23 mouse cellular contexts compared by ENCODE assay signal in genomic region chr16:10377286-10377685, GRCm38 (mm10). TPM values are rescaled to one million over a fixed set of nuclear protein-coding genes. Genes with fewer than 3 reads are reported as not detected.
DNase-seq lines count a peak whose midpoint lies in the region; ATAC-seq and TF ChIP-seq lines count a peak whose summit lies in the region.
"Had no signal": no experiment of that assay in that cellular context is flagged by ENCODE, and none has a peak within 500 bp of the region (broad histone marks: within the 10 kb centered on the region; RNA-seq: fewer than 3 reads in every experiment).

No protein-coding gene starts in this region.

- H3K9ac ChIP-seq in forebrain, embryonic 14.5 days (ENCODE audit: low read length) = no peak overlapping the region
- H3K9ac ChIP-seq in forebrain, embryonic 13.5 days = no peak overlapping the region
- no peak overlapping the region for H3K9ac ChIP-seq in embryonic facial prominence, embryonic 15.5 days
- H3K9ac ChIP-seq: forebrain, embryonic 12.5 days had no signal

- DNase-seq in forebrain, embryonic 14.5 days (ENCODE audit: low spot score) = no peak
- no peak for DNase-seq in layer of hippocampus, adult 2 months (ENCODE audit: low spot score in 2 of 2)
- no peak for DNase-seq in layer of hippocampus, postnatal 25 days (ENCODE audit: extremely low spot score in 1 of 2, low spot score in 1 of 2)
- DNase-seq in ZHBTc4 (ENCODE audit: low read depth, low spot score) = peak; percentile 58
- DNase-seq in gastrocnemius, adult 18-20 months (ENCODE audit: low spot score) = no peak
- no peak for DNase-seq in natural killer cell, adult 2 months (ENCODE audit: low spot score in 2 of 2)
- DNase-seq: adrenal gland, adult 8-10 months; adrenal gland, postnatal 14 days; adrenal gland, postnatal 36 days; cerebellum, adult 11-12 months; cerebellum, adult 2 months; cerebellum, adult 9-10 months; cerebellum, postnatal 10 days; cerebellum, postnatal 25 days had no signal

- H3K4me1 ChIP-seq in forebrain, embryonic 14.5 days (ENCODE audit: control insufficient read depth, insufficient read depth, low read length) = no peaks in the 10 kb centered on the region; the same call in 1 of the 2 replicates
- peaks cover 11% of the 10 kb centered on the region for H3K4me1 ChIP-seq in forebrain, embryonic 13.5 days
- H3K4me1 ChIP-seq in embryonic facial prominence, embryonic 15.5 days = peaks cover 31% of the 10 kb centered on the region

- 73% methylated on average over 1 of the region's 1 CpGs for WGBS in forebrain, embryonic 14.5 days
- 68% methylated on average over 1 of the region's 1 CpGs for WGBS in forebrain, embryonic 13.5 days
- 43% methylated on average over 1 of the region's 1 CpGs for WGBS in embryonic facial prominence, embryonic 15.5 days

- no peaks in the 10 kb centered on the region for H3K36me3 ChIP-seq in forebrain, embryonic 14.5 days (ENCODE audit: control insufficient read depth, insufficient read depth, low read length)
- H3K36me3 ChIP-seq in forebrain, embryonic 13.5 days (ENCODE audit: poor library complexity, severe bottlenecking) = no peaks in the 10 kb centered on the region
- H3K36me3 ChIP-seq in embryonic facial prominence, embryonic 15.5 days = no peaks in the 10 kb centered on the region
- H3K36me3 ChIP-seq: forebrain, embryonic 10.5 days; forebrain, embryonic 12.5 days had no signal

- no peaks in the 10 kb centered on the region for H3K9me3 ChIP-seq in forebrain, embryonic 14.5 days (replicated peaks; ENCODE audit: control insufficient read depth, low read length)
- H3K9me3 ChIP-seq in forebrain, embryonic 13.5 days (replicated peaks) = no peaks in the 10 kb centered on the region
- H3K9me3 ChIP-seq in embryonic facial prominence, embryonic 15.5 days (replicated peaks) = no peaks in the 10 kb centered on the region
- H3K9me3 ChIP-seq: forebrain, embryonic 10.5 days; forebrain, embryonic 12.5 days had no signal

- no peak for TF ChIP-seq CTCF in layer of hippocampus, adult 2 months (conservative IDR thresholded peaks at IDR 0.05)

- no peak overlapping the region for H3K4me3 ChIP-seq in forebrain, embryonic 14.5 days (ENCODE audit: low read depth, low read length)
- no peak overlapping the region for H3K4me3 ChIP-seq in forebrain, embryonic 13.5 days
- no peak overlapping the region for H3K4me3 ChIP-seq in layer of hippocampus, adult 2 months
- H3K4me3 ChIP-seq in embryonic facial prominence, embryonic 15.5 days (replicated peaks) = no peak overlapping the region
- H3K4me3 ChIP-seq: erythroblast, embryonic 14.5 days; forebrain, embryonic 10.5 days; forebrain, embryonic 12.5 days had no signal

- no peaks in the 10 kb centered on the region for H3K27me3 ChIP-seq in forebrain, embryonic 14.5 days (replicated peaks; ENCODE audit: control insufficient read depth, insufficient read depth, low read length)
- H3K27me3 ChIP-seq in forebrain, embryonic 13.5 days = no peaks in the 10 kb centered on the region
- no peaks in the 10 kb centered on the region for H3K27me3 ChIP-seq in embryonic facial prominence, embryonic 15.5 days
- H3K27me3 ChIP-seq: forebrain, embryonic 12.5 days had no signal

- H3K27ac ChIP-seq in forebrain, embryonic 14.5 days (ENCODE audit: low read depth, low read length) = peak overlapping the region; percentile 14; the same call in 1 of the 2 replicates
- H3K27ac ChIP-seq in forebrain, embryonic 13.5 days = no peak overlapping the region
- peak overlapping the region; percentile 44; the same call in 1 of the 2 replicates for H3K27ac ChIP-seq in layer of hippocampus, adult 2 months
- H3K27ac ChIP-seq in embryonic facial prominence, embryonic 15.5 days (replicated peaks) = peak overlapping the region; percentile 68
- H3K27ac ChIP-seq: forebrain, embryonic 10.5 days; forebrain, embryonic 12.5 days had no signal

- ATAC-seq in forebrain, embryonic 14.5 days = no peak
- no peak for ATAC-seq in forebrain, embryonic 13.5 days
- no peak for ATAC-seq in embryonic facial prominence, embryonic 15.5 days (ENCODE audit: insufficient number of reproducible peaks, low FRiP score, low TSS enrichment, low read depth)
- ATAC-seq: activated CD4-positive, CD25-positive, alpha-beta regulatory T cell, adult 4 months; forebrain, embryonic 16.5 days had no signal

- H3K4me2 ChIP-seq in forebrain, embryonic 14.5 days (ENCODE audit: low read length) = no peak overlapping the region
- H3K4me2 ChIP-seq in forebrain, embryonic 13.5 days = no peak overlapping the region
- H3K4me2 ChIP-seq in embryonic facial prominence, embryonic 15.5 days (replicated peaks) = no peak overlapping the region
- H3K4me2 ChIP-seq: forebrain, embryonic 12.5 days had no signal

RNA-seq across cellular contexts. Expression of gene Tekt5, which starts 18.0 kb away (rescaled TPM):
- 2.7 and 2.9 TPM in 2 replicates for polyA plus RNA-seq in forebrain, embryonic 14.5 days (2014; fragmentation: Nextera tagmentation; extraction: Ambion mirVana)
- 0.74 and 1.4 TPM in 2 replicates for polyA plus RNA-seq in forebrain, embryonic 13.5 days (2015; fragmentation: Nextera tagmentation; extraction: Ambion mirVana)
- total RNA-seq in layer of hippocampus, adult 2 months (2021) = 1 to 10 TPM; 6.1 to 7.4 TPM
- 1 to 10 TPM; 6.6 TPM for total RNA-seq in layer of hippocampus, postnatal 25 days (2021)
- polyA plus RNA-seq in embryonic facial prominence, embryonic 15.5 days (2015; fragmentation: Nextera tagmentation; extraction: Ambion mirVana) = 2.6 and 2.9 TPM in 2 replicates
- not detected for total RNA-seq in gastrocnemius, adult 18-20 months (2021)
- total RNA-seq: adrenal gland, adult 18-20 months; adrenal gland, adult 8-10 months; adrenal gland, postnatal 14 days; adrenal gland, postnatal 36 days had no signal
- polyA plus RNA-seq: activated CD4-positive, CD25-positive, alpha-beta regulatory T cell, adult 4 months; C2C12; erythroblast, embryonic 14.5 days had no signal

RNA-seq across cellular contexts. Expression of gene Nubp1, which starts 34.5 kb away (rescaled TPM):
- polyA plus RNA-seq in forebrain, embryonic 14.5 days (2014; fragmentation: Nextera tagmentation; extraction: Ambion mirVana) = 40.7 and 49.4 TPM in 2 replicates
- polyA plus RNA-seq in forebrain, embryonic 13.5 days (2015; fragmentation: Nextera tagmentation; extraction: Ambion mirVana) = 51.9 and 56.4 TPM in 2 replicates
- 10 to 100 TPM; 15.5 to 17.8 TPM for total RNA-seq in layer of hippocampus, adult 2 months (2021)
- 10 to 100 TPM; 16.5 to 17.6 TPM for total RNA-seq in layer of hippocampus, postnatal 25 days (2021)
- polyA plus RNA-seq in embryonic facial prominence, embryonic 15.5 days (2015; fragmentation: Nextera tagmentation; extraction: Ambion mirVana) = 47.1 and 54.7 TPM in 2 replicates
- total RNA-seq in gastrocnemius, adult 18-20 months (2021) = 1 to 10 TPM; 5.6 to 5.7 TPM

Comparison
In these comparisons a context has a peak if more than half of its experiments do, and no peak if none do; other contexts are left out.
1. RNA of gene Tekt5, which starts 18.0 kb away (total RNA-seq): 6.1 to 7.4 TPM in layer of hippocampus, adult 2 months and 6.6 TPM in layer of hippocampus, postnatal 25 days; not detected in gastrocnemius, adult 18-20 months; every median in the first group is over 4 times any median in the second.